Mouse (Mus musculus) spleen, adult 2 months (tissue): ENCODE results near the gene Gsap. TPM values are rescaled to one million over a fixed set of nuclear protein-coding genes. Genes with fewer than 3 reads are reported as not detected.

ENCODE experiments used
- DNase-seq, 2 experiments: peaks; one replicate each; pipeline versions ENCODE4 v3.0.0 to v3.0.0-alpha.2; 2012 to 2021; ENCODE audit warnings: low spot score in 2 of 2, low read depth in 1 of 2
- H3K27ac ChIP-seq: fragments of 200-500 bp; 2 replicates; pipeline ENCODE4 v1.5.1; 2012; ENCODE audit warnings: low read length, inconsistent platforms; ENCODE audit not compliant: insufficient read depth
- H3K27me3 ChIP-seq: fragments of 200-500 bp; 2 replicates; pipeline ENCODE4 v1.6.1; 2012; ENCODE audit warnings: mild to moderate bottlenecking, moderate library complexity, low read length, inconsistent platforms; ENCODE audit not compliant: control insufficient read depth, insufficient read depth
- H3K36me3 ChIP-seq: fragments of 200-500 bp; 2 replicates; pipeline ENCODE4 v1.6.1; 2012; ENCODE audit warnings: mild to moderate bottlenecking, low read length, inconsistent platforms; ENCODE audit not compliant: control insufficient read depth, insufficient read depth
- H3K4me1 ChIP-seq: fragments of 200-500 bp; 2 replicates; pipeline ENCODE4 v1.6.1; 2011; ENCODE audit warnings: inconsistent platforms; ENCODE audit not compliant: control insufficient read depth, insufficient read depth, insufficient read length
- H3K4me3 ChIP-seq: fragments of 200-500 bp; 2 replicates; pipeline ENCODE4 v1.5.1; 2011; ENCODE audit warnings: mild to moderate bottlenecking, inconsistent platforms; ENCODE audit not compliant: insufficient read depth, insufficient read length; ENCODE audit errors: extremely low read depth
- CTCF ChIP-seq: fragments of 200-500 bp; IDR thresholded peaks from 2 replicates; pipeline ENCODE4 v1.5.1; 2011; ENCODE audit warnings: mild to moderate bottlenecking, inconsistent platforms; ENCODE audit not compliant: insufficient read depth, insufficient read length, insufficient replicate concordance; ENCODE audit errors: extremely low read depth
- POLR2A ChIP-seq: fragments of 200-500 bp; IDR thresholded peaks from 2 replicates; pipeline ENCODE4 v1.6.1; 2011; ENCODE audit warnings: low read depth, low read length, inconsistent platforms
- WGBS: fragments of 180-500 bp; shearing (Covaris S2); methylation state at CpG from one replicate; pipeline ENCODE4 v1.1.7; 2018; 5-methylcytosine and 5-hydroxymethylcytosine counted together
- polyA plus RNA-seq: library from polyadenylated mRNA; depleted of rRNA; stranded (reverse); fragments of >200 nt; gene quantifications from 2 replicates; pipeline ENCODE4 v1.2.3, GENCODE M21; 2012; rRNA removed

The Gsap gene
- polyA plus RNA-seq, 1 experiment = 7.9 TPM

- WGBS = 83% methylated on average over 3 of the region's 3 CpGs
- Histone ChIP-seq H3K4me1 (peaks cover 7% of the 10 kb centered on the region; the same call in 1 of the 2 replicates), H3K36me3 (no peaks in the 10 kb centered on the region), H3K4me3 (no peak overlapping the region), H3K27ac (no peak overlapping the region), H3K27me3 (no peaks in the 10 kb centered on the region)
- no peak for TF ChIP-seq POLR2A
- no peak for TF ChIP-seq CTCF
- no peak for DNase-seq
Measured at GRCm38 (mm10) chr5:21363343-21363742, 177.3 kb downstream of the Gsap start.

Other genes with a start within 250 kb of the Gsap start
- gene Rsbn1l, start 229.9 kb upstream of the Gsap start, polyA plus RNA-seq = 6.1 and 7.4 TPM in 2 replicates
- gene Ptpn12, start 130.3 kb upstream of the Gsap start, polyA plus RNA-seq = 23.2 and 28.7 TPM in 2 replicates
- 12.8 and 15.7 TPM in 2 replicates for gene Fgl2, start 186.4 kb downstream of the Gsap start, polyA plus RNA-seq
- gene Ccdc146, start 238.4 kb downstream of the Gsap start, polyA plus RNA-seq = not detected in 2 replicates
- 1.4 TPM in 2 replicates for gene Fam185a, start 238.7 kb downstream of the Gsap start, polyA plus RNA-seq